Mouse (Mus musculus) stomach, embryonic 14.5 days (tissue): ENCODE measurements around the gene Snx5. TPM values are rescaled to one million over a fixed set of nuclear protein-coding genes. Genes with fewer than 3 reads are reported as not detected.

Experiments
- ATAC-seq: fragments of 200-750 bp; cut with Nextera tagmentation; 2 replicates; pipeline ENCODE4 v1.8.0; 2017; ENCODE audit warnings: low read depth, moderate TSS enrichment; ENCODE audit not compliant: insufficient number of reproducible peaks, insufficient read depth, low FRiP score
- H3K27ac ChIP-seq: fragments of 300-500 bp; sonication (generic); 2 replicates; pipeline ENCODE4 v1.5.1; 2014; ENCODE audit warnings: mild to moderate bottlenecking, low read length, moderate library complexity, mixed read lengths
- H3K27me3 ChIP-seq: fragments of 300-500 bp; sonication (generic); 2 replicates; pipeline ENCODE4 v1.6.1; 2014; ENCODE audit warnings: low read length, control low read depth, mixed read lengths; ENCODE audit not compliant: control insufficient read depth, insufficient read depth
- H3K36me3 ChIP-seq: fragments of 300-500 bp; sonication (generic); 2 replicates; pipeline ENCODE4 v1.6.1; 2014; ENCODE audit warnings: mild to moderate bottlenecking, control low read depth, low read length, moderate library complexity, mixed read lengths; ENCODE audit not compliant: control insufficient read depth, insufficient read depth
- H3K4me1 ChIP-seq: fragments of 300-500 bp; sonication (generic); 2 replicates; pipeline ENCODE4 v1.6.1; 2014; ENCODE audit warnings: low read length, control low read depth, mixed read lengths; ENCODE audit not compliant: control insufficient read depth, insufficient read depth
- H3K4me2 ChIP-seq: fragments of 300-500 bp; sonication (generic); replicated peaks from 2 replicates; pipeline ENCODE4 v1.6.1; 2014; ENCODE audit warnings: low read depth, low read length, control low read depth
- H3K4me3 ChIP-seq: fragments of 300-500 bp; sonication (generic); 2 replicates; pipeline ENCODE4 v1.5.1; 2014; ENCODE audit warnings: low read depth, low read length, control low read depth
- H3K9ac ChIP-seq: fragments of 300-500 bp; sonication (generic); replicated peaks from 2 replicates; pipeline ENCODE4 v1.6.1; 2014; ENCODE audit warnings: low read depth, mild to moderate bottlenecking, control low read depth, low read length, moderate library complexity, mixed read lengths
- H3K9me3 ChIP-seq: fragments of 300-500 bp; sonication (generic); 2 replicates; pipeline ENCODE4 v1.6.1; 2016; ENCODE audit warnings: low read depth, low read length, control low read depth; ENCODE audit not compliant: control insufficient read depth
- WGBS: fragments of 180-500 bp; shearing (Covaris S2); extraction: QIAGEN DNeasy Blood & Tissue Kit; methylation state at CpG from one replicate; pipeline ENCODE4 v1.1.7; 2014; 5-methylcytosine and 5-hydroxymethylcytosine counted together
- polyA plus RNA-seq: library from polyadenylated mRNA; unstranded; fragments of >200 nt; fragmentation: Nextera tagmentation; extraction: Ambion mirVana; gene quantifications from 2 replicates; pipeline ENCODE4 v1.2.1, GENCODE M21; 2014

Snx5 gene
- polyA plus RNA-seq, 1 experiment from 2014 or later: 130 TPM

DNA sequence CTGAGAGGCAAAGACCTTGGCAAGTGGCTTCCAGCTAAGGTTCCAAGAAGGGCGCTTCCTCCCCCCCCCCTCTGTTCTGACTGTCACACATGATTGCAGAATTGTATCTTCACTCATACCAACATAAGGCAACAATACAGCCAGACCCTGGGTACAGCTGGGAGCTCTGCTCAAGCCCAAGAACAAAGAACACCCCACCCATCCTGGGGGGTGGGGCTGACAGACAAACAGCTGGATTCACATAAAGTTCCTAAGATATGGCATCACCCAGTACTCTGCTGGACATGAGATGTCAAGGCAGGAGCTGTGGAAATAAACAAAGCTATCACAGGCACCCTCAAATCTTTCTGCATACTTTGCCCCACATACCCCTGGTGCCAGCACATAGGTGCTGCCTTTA is 63.3 kb downstream of the Snx5 start:
- Histone ChIP-seq H3K36me3 (no peaks in the 10 kb centered on the region), H3K4me1 (no peaks in the 10 kb centered on the region), H3K4me2 (no peak overlapping the region), H3K4me3 (no peak overlapping the region), H3K9ac (no peak overlapping the region), H3K9me3 (no peaks in the 10 kb centered on the region), H3K27ac (no peak overlapping the region), H3K27me3 (no peaks in the 10 kb centered on the region)
- no peak for ATAC-seq
- 94% methylated on average over 1 of the region's 1 CpGs for WGBS

DNA sequence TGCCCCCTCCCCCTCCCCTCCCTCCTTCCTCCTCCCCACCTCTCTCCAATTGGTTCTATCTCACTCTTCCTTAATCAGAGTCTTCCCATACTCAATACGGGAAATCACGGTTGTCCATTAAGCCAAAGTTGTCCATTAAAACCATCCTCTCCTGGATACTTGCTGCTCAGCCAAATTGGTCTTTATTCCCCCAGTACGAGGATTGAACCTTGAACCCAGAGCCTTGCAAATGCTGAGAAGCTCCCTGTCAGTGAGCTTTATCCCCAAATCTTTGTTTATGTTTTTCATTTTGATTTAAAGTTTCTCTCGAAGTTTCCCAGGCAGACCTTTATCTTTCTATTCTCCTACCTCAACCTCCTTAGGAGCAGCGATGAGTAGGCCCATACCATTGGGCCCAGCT is 67.7 kb downstream of the Snx5 start:
- no peak overlapping the region for H3K4me3 ChIP-seq
- peaks cover 5% of the 10 kb centered on the region; the same call in 1 of the 2 replicates for H3K4me1 ChIP-seq
- no peak overlapping the region for H3K4me2 ChIP-seq
- no peaks in the 10 kb centered on the region for H3K9me3 ChIP-seq
- ATAC-seq: no peak
- no peaks in the 10 kb centered on the region for H3K36me3 ChIP-seq
- 75% methylated on average over 5 of the region's 5 CpGs for WGBS
- no peak overlapping the region for H3K9ac ChIP-seq
- no peaks in the 10 kb centered on the region for H3K27me3 ChIP-seq
- H3K27ac ChIP-seq: no peak overlapping the region

DNA sequence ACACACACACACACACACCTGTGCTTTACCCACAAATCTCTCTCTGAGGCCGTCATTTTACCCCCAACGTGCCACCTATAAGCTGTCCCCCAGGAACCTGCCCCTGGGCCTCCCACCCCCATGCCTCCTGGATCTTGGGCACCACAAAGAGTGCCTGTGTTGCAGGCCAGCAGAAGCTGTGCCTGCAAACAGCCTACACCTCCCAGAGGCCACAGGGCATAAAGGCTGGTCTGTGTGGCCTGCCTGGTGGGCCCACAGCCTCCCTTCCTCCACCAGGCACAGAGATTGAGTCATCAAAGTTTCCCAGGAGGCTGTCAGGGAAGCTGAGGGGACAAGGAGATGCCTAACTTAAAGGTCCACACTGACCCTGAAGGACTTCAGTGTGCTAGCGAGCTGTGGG is 68.1 kb downstream of the Snx5 start:
- Histone ChIP-seq H3K9me3 (no peaks in the 10 kb centered on the region), H3K4me1 (peaks cover 5% of the 10 kb centered on the region; the same call in 1 of the 2 replicates), H3K27ac (no peak overlapping the region), H3K27me3 (no peaks in the 10 kb centered on the region), H3K4me2 (no peak overlapping the region), H3K36me3 (no peaks in the 10 kb centered on the region), H3K9ac (no peak overlapping the region), H3K4me3 (no peak overlapping the region)
- ATAC-seq: peak; percentile 38; the same call in 1 of the 2 replicates
- WGBS: 82% methylated on average over 3 of the region's 3 CpGs

DNA sequence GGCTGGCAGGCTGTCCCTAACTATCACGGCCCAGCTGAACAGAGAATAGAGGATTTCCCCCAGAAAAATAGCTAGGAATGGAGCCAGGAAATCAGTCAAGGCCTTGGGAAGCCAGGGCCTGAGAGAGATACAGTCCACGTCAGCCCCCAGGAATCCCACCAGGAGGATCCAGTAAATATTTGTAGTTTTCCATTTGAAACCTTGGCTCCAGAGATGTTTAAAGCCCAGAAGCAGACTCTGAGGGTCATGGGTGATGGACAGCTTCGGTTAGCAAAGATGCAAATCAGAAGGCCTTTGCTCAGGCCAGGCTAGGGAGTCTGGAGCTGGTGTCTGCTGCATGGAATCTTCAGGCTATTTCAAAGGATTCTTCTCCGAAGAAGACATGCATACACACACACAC is 68.6 kb downstream of the Snx5 start:
- no peak overlapping the region for H3K9ac ChIP-seq
- H3K27ac ChIP-seq: no peak overlapping the region
- H3K4me3 ChIP-seq: no peak overlapping the region
- no peak; the same call in 1 of the 2 replicates for ATAC-seq
- H3K27me3 ChIP-seq: no peaks in the 10 kb centered on the region
- peaks cover 5% of the 10 kb centered on the region; the same call in 1 of the 2 replicates for H3K4me1 ChIP-seq
- no peaks in the 10 kb centered on the region for H3K9me3 ChIP-seq
- H3K4me2 ChIP-seq: no peak overlapping the region
- H3K36me3 ChIP-seq: no peaks in the 10 kb centered on the region
- 47% methylated on average over 4 of the region's 4 CpGs for WGBS

Other genes with a start within 250 kb of the Snx5 start
- gene Banf2, start 237.8 kb downstream of the Snx5 start, polyA plus RNA-seq: not detected in 2 replicates
- gene Mgme1, start 243 bp downstream of the Snx5 start, polyA plus RNA-seq: 19.6 and 20.0 TPM in 2 replicates
- 3.7 and 4.0 TPM in 2 replicates for gene Ovol2, start 61.2 kb upstream of the Snx5 start, polyA plus RNA-seq
- 31.2 and 37.0 TPM in 2 replicates for gene Kat14, start 98.1 kb upstream of the Snx5 start, polyA plus RNA-seq
- 0.93 and 4.0 TPM in 2 replicates for gene Pet117, start 98.1 kb upstream of the Snx5 start, polyA plus RNA-seq